Mouse (Mus musculus) liver, embryonic 14.5 days (tissue): ENCODE measurements around the gene Hormad1.

Experiments used
- CTCF ChIP-seq: IDR thresholded peaks from 2 replicates; pipeline ENCODE4 v1.5.1; 2016; ENCODE audit warnings: antibody characterized with exemption, low read depth, control low read depth
- EP300 ChIP-seq: IDR thresholded peaks from 2 replicates; pipeline ENCODE4 v1.6.1; 2016; ENCODE audit warnings: antibody characterized with exemption, low read depth

DNA sequence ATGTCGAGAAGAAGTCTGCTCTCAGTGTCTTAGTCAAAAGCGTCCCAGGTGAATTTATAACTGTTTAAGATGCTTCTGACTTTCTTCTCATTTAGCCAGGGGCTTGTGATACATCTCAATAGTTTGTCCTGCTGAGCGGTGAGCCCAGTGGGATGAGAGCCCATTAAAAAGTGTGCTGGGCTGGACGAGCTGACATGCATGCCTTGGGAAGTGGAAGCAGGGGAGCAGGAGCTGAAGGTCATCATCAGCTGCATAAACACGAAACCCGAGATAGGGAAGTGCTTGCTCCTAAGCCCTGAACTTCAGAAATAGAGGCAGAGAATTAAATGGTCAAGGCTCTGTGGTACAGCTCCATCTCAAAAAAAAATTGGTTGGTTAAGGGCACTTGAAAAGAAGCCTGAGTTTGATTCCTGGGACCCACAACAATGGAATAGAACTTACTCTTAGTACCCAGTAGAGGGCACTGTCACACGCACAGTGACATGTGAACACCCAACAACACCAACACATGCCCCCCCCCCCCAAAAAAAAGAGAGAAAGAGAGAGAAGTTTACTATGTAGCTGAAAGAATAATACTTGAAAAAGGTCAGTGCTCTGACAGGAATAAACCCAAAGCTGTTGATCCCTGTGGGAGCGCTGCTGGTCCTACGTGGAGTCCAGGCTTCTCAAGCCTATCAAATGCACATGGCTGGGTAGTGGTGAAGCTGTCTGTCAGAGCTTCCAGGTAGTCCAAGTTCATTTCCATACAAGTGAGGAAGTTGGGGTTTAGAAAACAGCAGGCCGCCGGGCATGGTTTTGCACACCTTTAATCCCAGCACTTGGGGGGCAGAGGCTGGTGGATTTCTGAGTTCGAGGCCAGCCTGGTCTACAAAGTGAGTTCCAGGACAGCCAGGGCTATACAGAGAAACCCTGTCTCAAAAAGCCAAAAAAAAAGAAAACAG is 73.4 kb downstream of the Hormad1 start:
- peak; percentile 66 for TF ChIP-seq CTCF
- no peak for TF ChIP-seq EP300
